Mouse (Mus musculus): ENCODE data around the gene Gm5617. TPM values are rescaled to one million over a fixed set of nuclear protein-coding genes. Genes with fewer than 3 reads are reported as not detected.

Gene Gm5617
- total RNA-seq, 2 experiments from 2014 or later, result 8.6 to 9.4 TPM

Small RNAs within 50 kb of the gene (microRNA-seq; reads per million reads assigned to microRNA genes)
- gene Gm23653, result 0 reads per million in 2 experiments

Other genes starting within 250 kb of the Gm5617 start
- under 1 TPM; 0.19 to 0.35 TPM for gene Nxpe2, start 142.0 kb upstream of the Gm5617 start, total RNA-seq (2021)
- 100 to 1,000 TPM in 1 of 2 experiments, 10 to 100 TPM in 1; 97.6 to 103 TPM for gene Rexo2, start 14.8 kb upstream of the Gm5617 start, total RNA-seq (2021)
- 10 to 100 TPM; 33.8 to 34.2 TPM for gene Rbm7, start 143 bp upstream of the Gm5617 start, total RNA-seq (2021)
- gene Nnmt, start 109.7 kb downstream of the Gm5617 start, total RNA-seq (2021), result under 1 TPM; 0.60 to 0.66 TPM